Mouse (Mus musculus): Measurements from ENCODE around the gene Gm45713. TPM values are rescaled to one million over a fixed set of nuclear protein-coding genes. Genes with fewer than 3 reads are reported as not detected.

The Gm45713 gene
- polyA plus RNA-seq, 1 experiment from 2014 or later, result 0.12 TPM

DNA sequence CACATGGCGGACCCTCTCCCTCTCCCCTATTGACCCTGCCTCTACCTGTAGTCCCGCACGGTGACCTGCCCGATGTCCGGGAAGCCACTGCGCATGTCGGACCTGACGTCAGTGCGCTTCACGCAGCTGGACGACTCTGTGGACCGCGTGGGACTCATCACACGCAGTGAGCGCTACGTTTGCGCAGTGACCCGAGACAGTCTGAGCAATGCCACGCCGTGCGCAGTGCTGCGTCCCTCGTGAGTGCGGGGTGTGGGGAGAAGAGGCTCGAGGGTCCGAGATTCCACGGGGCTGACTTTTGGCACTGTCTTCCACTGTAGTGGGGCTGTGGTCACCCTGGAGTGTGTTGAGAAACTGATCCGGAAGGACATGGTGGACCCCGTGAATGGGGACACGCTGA lies 59.5 kb downstream of the Gm45713 start:
- Histone ChIP-seq H3K27ac (replicated peaks) (no peak overlapping the region), H3K9ac (replicated peaks) (no peak overlapping the region), H3K4me1 (peaks cover 6% of the 10 kb centered on the region; the same call in 1 of the 2 replicates), H3K9me3 (replicated peaks) (no peaks in the 10 kb centered on the region), H3K36me3 (peaks cover 23% of the 10 kb centered on the region), H3K27me3 (replicated peaks) (no peaks in the 10 kb centered on the region), H3K4me3 (replicated peaks) (no peak overlapping the region), H3K4me2 (no peak overlapping the region)
- ATAC-seq (ENCODE audit: low FRiP score), result no peak
- 89% methylated on average over 30 of the region's 30 CpGs for WGBS

MicroRNA genes within 50 kb of the gene (microRNA counts, 519-probe panel; counts per million panel counts)
- 2,961 counts per million, percentile 71 among the panel's probes with 10 or more counts for microRNA mmu-miR-150

Small RNA genes lying within 50 kb of the gene (microRNA-seq; reads per million reads assigned to microRNA genes)
- 69.6 reads per million, percentile 47 among the genes with 10 or more reads in this experiment for gene Mir150
- gene Mir5121, result 6.4 reads per million, percentile 22 among the genes with 10 or more reads in this experiment
- not detected for gene Mir7055

Other genes starting within 250 kb of the Gm45713 start
- gene Med25, start 243.5 kb downstream of the Gm45713 start, polyA plus RNA-seq (2015; fragmentation: Nextera tagmentation; extraction: Ambion mirVana), result 136 and 141 TPM in 2 replicates
- gene Fuz, start 240.2 kb downstream of the Gm45713 start, polyA plus RNA-seq (2015; fragmentation: Nextera tagmentation; extraction: Ambion mirVana), result 15.1 and 15.8 TPM in 2 replicates
- 122 and 126 TPM in 2 replicates for gene Ap2a1, start 206.7 kb downstream of the Gm45713 start, polyA plus RNA-seq (2015; fragmentation: Nextera tagmentation; extraction: Ambion mirVana)
- 0.14 and 0.24 TPM in 2 replicates for gene Tsks, start 193.0 kb downstream of the Gm45713 start, polyA plus RNA-seq (2015; fragmentation: Nextera tagmentation; extraction: Ambion mirVana)
- gene Cpt1c, start 161.4 kb downstream of the Gm45713 start, polyA plus RNA-seq (2015; fragmentation: Nextera tagmentation; extraction: Ambion mirVana), result 55.5 and 59.0 TPM in 2 replicates
- 605 and 615 TPM in 2 replicates for gene Prmt1, start 149.7 kb downstream of the Gm45713 start, polyA plus RNA-seq (2015; fragmentation: Nextera tagmentation; extraction: Ambion mirVana)
- 56.8 and 70.2 TPM in 2 replicates for gene Irf3, start 138.6 kb downstream of the Gm45713 start, polyA plus RNA-seq (2015; fragmentation: Nextera tagmentation; extraction: Ambion mirVana)
- gene Bcl2l12, start 137.5 kb downstream of the Gm45713 start, polyA plus RNA-seq (2015; fragmentation: Nextera tagmentation; extraction: Ambion mirVana), result 9.8 and 19.8 TPM in 2 replicates
- 43.3 and 46.1 TPM in 2 replicates for gene Scaf1, start 119.9 kb downstream of the Gm45713 start, polyA plus RNA-seq (2015; fragmentation: Nextera tagmentation; extraction: Ambion mirVana)
- 14.2 and 24.2 TPM in 2 replicates for gene Rras, start 118.3 kb downstream of the Gm45713 start, polyA plus RNA-seq (2015; fragmentation: Nextera tagmentation; extraction: Ambion mirVana)
- 11.4 and 12.3 TPM in 2 replicates for gene Prr12, start 83.3 kb downstream of the Gm45713 start, polyA plus RNA-seq (2015; fragmentation: Nextera tagmentation; extraction: Ambion mirVana)
- gene Nosip, start 73.8 kb downstream of the Gm45713 start, polyA plus RNA-seq (2015; fragmentation: Nextera tagmentation; extraction: Ambion mirVana), result 65.8 and 66.5 TPM in 2 replicates
- 16.5 and 18.1 TPM in 2 replicates for gene Prrg2, start 73.6 kb downstream of the Gm45713 start, polyA plus RNA-seq (2015; fragmentation: Nextera tagmentation; extraction: Ambion mirVana)
- 112 and 118 TPM in 2 replicates for gene Rcn3, start 44.0 kb downstream of the Gm45713 start, polyA plus RNA-seq (2015; fragmentation: Nextera tagmentation; extraction: Ambion mirVana)
- gene Fcgrt, start 32.4 kb downstream of the Gm45713 start, polyA plus RNA-seq (2015; fragmentation: Nextera tagmentation; extraction: Ambion mirVana), result 33.8 and 42.7 TPM in 2 replicates
- gene Rps11, start 11.8 kb downstream of the Gm45713 start, polyA plus RNA-seq (2015; fragmentation: Nextera tagmentation; extraction: Ambion mirVana), result 759 and 947 TPM in 2 replicates
- gene Rpl13a, start 7.5 kb downstream of the Gm45713 start, polyA plus RNA-seq (2015; fragmentation: Nextera tagmentation; extraction: Ambion mirVana), result 649 and 787 TPM in 2 replicates
- gene Flt3l, start 201 bp upstream of the Gm45713 start, polyA plus RNA-seq (2015; fragmentation: Nextera tagmentation; extraction: Ambion mirVana), result 1.8 and 3.8 TPM in 2 replicates
- 81.7 and 82.9 TPM in 2 replicates for gene Pih1d1, start 18.1 kb upstream of the Gm45713 start, polyA plus RNA-seq (2015; fragmentation: Nextera tagmentation; extraction: Ambion mirVana)
- 19.5 and 26.8 TPM in 2 replicates for gene Aldh16a1, start 18.4 kb upstream of the Gm45713 start, polyA plus RNA-seq (2015; fragmentation: Nextera tagmentation; extraction: Ambion mirVana)
- gene Slc17a7, start 27.7 kb upstream of the Gm45713 start, polyA plus RNA-seq (2015; fragmentation: Nextera tagmentation; extraction: Ambion mirVana), result 0.37 and 0.55 TPM in 2 replicates
- not detected in 2 replicates for gene Gfy, start 43.3 kb upstream of the Gm45713 start, polyA plus RNA-seq (2015; fragmentation: Nextera tagmentation; extraction: Ambion mirVana)
- not detected in 2 replicates for gene Pth2, start 44.8 kb upstream of the Gm45713 start, polyA plus RNA-seq (2015; fragmentation: Nextera tagmentation; extraction: Ambion mirVana)
- gene Ccdc155, start 68.7 kb upstream of the Gm45713 start, polyA plus RNA-seq (2015; fragmentation: Nextera tagmentation; extraction: Ambion mirVana), result 0.36 and 0.60 TPM in 2 replicates
- gene Dkkl1, start 75.9 kb upstream of the Gm45713 start, polyA plus RNA-seq (2015; fragmentation: Nextera tagmentation; extraction: Ambion mirVana), result 15.6 and 17.7 TPM in 2 replicates
- 28.9 and 44.5 TPM in 2 replicates for gene Tead2, start 79.5 kb upstream of the Gm45713 start, polyA plus RNA-seq (2015; fragmentation: Nextera tagmentation; extraction: Ambion mirVana)
- 1.7 and 12.4 TPM in 2 replicates for gene Cd37, start 102.9 kb upstream of the Gm45713 start, polyA plus RNA-seq (2015; fragmentation: Nextera tagmentation; extraction: Ambion mirVana)
- 0.67 and 0.78 TPM in 2 replicates for gene Slc6a16, start 104.9 kb upstream of the Gm45713 start, polyA plus RNA-seq (2015; fragmentation: Nextera tagmentation; extraction: Ambion mirVana)
- gene Slc6a21, start 141.3 kb upstream of the Gm45713 start, polyA plus RNA-seq (2015; fragmentation: Nextera tagmentation; extraction: Ambion mirVana), result not detected in 2 replicates
- gene Trpm4, start 197.5 kb upstream of the Gm45713 start, polyA plus RNA-seq (2015; fragmentation: Nextera tagmentation; extraction: Ambion mirVana), result 9.4 and 12.0 TPM in 2 replicates
- 0.75 and 0.79 TPM in 2 replicates for gene Hrc, start 199.1 kb upstream of the Gm45713 start, polyA plus RNA-seq (2015; fragmentation: Nextera tagmentation; extraction: Ambion mirVana)
- gene Ppfia3, start 230.8 kb upstream of the Gm45713 start, polyA plus RNA-seq (2015; fragmentation: Nextera tagmentation; extraction: Ambion mirVana), result 27.3 and 29.5 TPM in 2 replicates
- gene Lin7b, start 234.4 kb upstream of the Gm45713 start, polyA plus RNA-seq (2015; fragmentation: Nextera tagmentation; extraction: Ambion mirVana), result 48.2 and 58.3 TPM in 2 replicates

All from neural tube, embryonic 15.5 days (tissue).